Mouse (Mus musculus) MEL (cell line): Measurements from ENCODE around the gene Sap30. TPM values are rescaled to one million over a fixed set of nuclear protein-coding genes. Genes with fewer than 3 reads are reported as not detected.

ENCODE experiments used
- DNase-seq: peaks from one replicate; pipeline ENCODE4 v3.0.0; 2011; ENCODE audit warnings: low read depth, low spot score
- H3K27ac ChIP-seq: 2 replicates; pipeline ENCODE4 v1.5.1; 2012; ENCODE audit warnings: low read depth, mild to moderate bottlenecking, control low read depth, low read length, moderate library complexity; ENCODE audit not compliant: control insufficient read depth
- H3K27me3 ChIP-seq, 2 experiments: fragments of 150-350 bp in 1 of 2; sonication (generic) in 1 of 2; 2 replicates each; pipeline ENCODE4 v1.6.1; 2012; ENCODE audit warnings: low read length in 2 of 2, mild to moderate bottlenecking in 2 of 2, improper control_type of control experiment in 1 of 2, moderate library complexity in 1 of 2; ENCODE audit not compliant: insufficient read depth in 2 of 2, control insufficient read depth in 1 of 2
- H3K36me3 ChIP-seq, 2 experiments: 2 replicates each; pipeline ENCODE4 v1.6.1; 2012 to 2014; ENCODE audit warnings: low read length in 2 of 2, improper control_type of control experiment in 1 of 2, inconsistent platforms in 1 of 2, mild to moderate bottlenecking in 1 of 2; ENCODE audit not compliant: insufficient read depth in 2 of 2, control insufficient read depth in 1 of 2
- H3K4me1 ChIP-seq, 2 experiments: fragments of 150-350 bp in 1 of 2; sonication (generic) in 1 of 2; 2 replicates each; pipeline ENCODE4 v1.6.1; 2012; ENCODE audit warnings: low read length in 2 of 2, improper control_type of control experiment in 1 of 2, mild to moderate bottlenecking in 1 of 2; ENCODE audit not compliant: insufficient read depth in 2 of 2, control insufficient read depth in 1 of 2
- H3K4me3 ChIP-seq, 2 experiments: fragments of 150-350 bp in 1 of 2; sonication (generic) in 1 of 2; 2 replicates each; pipeline ENCODE4 v1.5.1; 2012; ENCODE audit warnings: low read depth in 2 of 2, low read length in 2 of 2, mild to moderate bottlenecking in 2 of 2, moderate library complexity in 2 of 2, control low read depth in 1 of 2, improper control_type of control experiment in 1 of 2; ENCODE audit not compliant: control insufficient read depth in 1 of 2, insufficient read depth in 1 of 2
- H3K79me2 ChIP-seq: 2 replicates; pipeline ENCODE4 v1.6.1; 2012; ENCODE audit warnings: mild to moderate bottlenecking, low read length, moderate library complexity; ENCODE audit not compliant: control insufficient read depth, poor library complexity, insufficient read depth
- H3K9ac ChIP-seq: 2 replicates; pipeline ENCODE4 v1.6.1; 2012; ENCODE audit warnings: low read depth, mild to moderate bottlenecking, control low read depth, low read length, moderate library complexity; ENCODE audit not compliant: control insufficient read depth, poor library complexity, severe bottlenecking
- H3K9me3 ChIP-seq: fragments of 150-350 bp; sonication (generic); replicated peaks from 2 replicates; pipeline ENCODE4 v1.6.1; 2012; ENCODE audit warnings: mild to moderate bottlenecking, low read length, improper control_type of control experiment, moderate library complexity; ENCODE audit not compliant: insufficient read depth
- BHLHE40 ChIP-seq: IDR thresholded peaks from 2 replicates; pipeline ENCODE4 v1.6.1; 2012; ENCODE audit warnings: low read depth, mild to moderate bottlenecking, inconsistent platforms, low read length, improper control_type of control experiment, borderline replicate concordance
- ELF1 ChIP-seq: IDR thresholded peaks from 2 replicates; pipeline ENCODE4 v1.6.1; 2014; ENCODE audit warnings: low read depth, mild to moderate bottlenecking, inconsistent platforms, low read length, improper control_type of control experiment, moderate library complexity
- ETS1 ChIP-seq: IDR thresholded peaks from 2 replicates; pipeline ENCODE4 v1.6.1; 2012; ENCODE audit warnings: low read depth, mild to moderate bottlenecking, inconsistent platforms, low read length, improper control_type of control experiment, moderate library complexity
- GABPA ChIP-seq: IDR thresholded peaks from 2 replicates; pipeline ENCODE4 v1.6.1; 2012; ENCODE audit warnings: low read depth, mild to moderate bottlenecking, inconsistent platforms, low read length, improper control_type of control experiment, moderate library complexity
- NELFE ChIP-seq: IDR thresholded peaks from 2 replicates; pipeline ENCODE4 v1.6.1; 2011; ENCODE audit warnings: low read depth, low read length, improper control_type of control experiment
- NRF1 ChIP-seq: IDR thresholded peaks from 2 replicates; pipeline ENCODE4 v1.6.1; 2014; ENCODE audit warnings: low read depth, mild to moderate bottlenecking, inconsistent platforms, low read length, improper control_type of control experiment, moderate library complexity; ENCODE audit not compliant: poor library complexity, insufficient read depth, severe bottlenecking
- POLR2A ChIP-seq, 2 experiments: IDR thresholded peaks; 2 replicates each; pipeline ENCODE4 v1.6.1; 2011 to 2012; ENCODE audit warnings: low read length in 2 of 2, mild to moderate bottlenecking in 2 of 2, control low read depth in 1 of 2, improper control_type of control experiment in 1 of 2, low read depth in 1 of 2, moderate library complexity in 1 of 2; ENCODE audit not compliant: control insufficient read depth in 1 of 2, insufficient read depth in 1 of 2, poor library complexity in 1 of 2
- POLR2AphosphoS2 ChIP-seq: IDR thresholded peaks from 2 replicates; pipeline ENCODE4 v1.6.1; 2011; ENCODE audit warnings: low read length, improper control_type of control experiment
- POLR2AphosphoS5 ChIP-seq: IDR thresholded peaks from 2 replicates; pipeline ENCODE4 v1.6.1; 2012; ENCODE audit warnings: low read depth, borderline replicate concordance, mild to moderate bottlenecking, inconsistent platforms, low read length, moderate library complexity, mixed read lengths
- RCOR1 ChIP-seq: IDR thresholded peaks from 2 replicates; pipeline ENCODE4 v1.6.1; 2012; ENCODE audit warnings: low read depth, mild to moderate bottlenecking, inconsistent platforms, low read length, improper control_type of control experiment
- TAL1 ChIP-seq: IDR thresholded peaks from 2 replicates; pipeline ENCODE4 v1.6.1; 2012; ENCODE audit warnings: mild to moderate bottlenecking, inconsistent platforms, low read length, moderate library complexity, mixed read lengths
- UBTF ChIP-seq: IDR thresholded peaks from 2 replicates; pipeline ENCODE4 v1.6.1; 2012; ENCODE audit warnings: low read depth, mild to moderate bottlenecking, inconsistent platforms, low read length, improper control_type of control experiment, moderate library complexity, borderline replicate concordance; ENCODE audit not compliant: insufficient read depth
- USF2 ChIP-seq, 2 experiments: IDR thresholded peaks; 2 replicates each; pipeline ENCODE4 v1.6.1; 2011 to 2012; ENCODE audit warnings: improper control_type of control experiment in 2 of 2, low read length in 2 of 2, borderline replicate concordance in 1 of 2, inconsistent platforms in 1 of 2, low read depth in 1 of 2, mild to moderate bottlenecking in 1 of 2; ENCODE audit not compliant: insufficient read depth in 1 of 2
- polyA plus RNA-seq, 2 experiments: library from polyadenylated mRNA; stranded (reverse) in 1 of 2; unstranded in 1 of 2; fragments of >175 nt in 1 of 2; fragments of >200 nt in 1 of 2; gene quantifications; 2 replicates each; pipeline versions ENCODE4 v1.2.1 to v1.2.4; 2012; ENCODE audit warnings: low replicate concordance in 2 of 2, low read depth in 1 of 2; ENCODE audit not compliant: insufficient read length in 2 of 2, insufficient read depth in 1 of 2, missing spikeins in 1 of 2
- total RNA-seq: library from RNA; depleted of rRNA; stranded (reverse); fragments of 300-350 nt; gene quantifications from 2 replicates; pipeline ENCODE4 v1.2.3, GENCODE M21; 2012

Gene Sap30
- total and polyA plus RNA-seq, 3 experiments, result 34.2 to 64.0 TPM; not detected in 1

DNA sequence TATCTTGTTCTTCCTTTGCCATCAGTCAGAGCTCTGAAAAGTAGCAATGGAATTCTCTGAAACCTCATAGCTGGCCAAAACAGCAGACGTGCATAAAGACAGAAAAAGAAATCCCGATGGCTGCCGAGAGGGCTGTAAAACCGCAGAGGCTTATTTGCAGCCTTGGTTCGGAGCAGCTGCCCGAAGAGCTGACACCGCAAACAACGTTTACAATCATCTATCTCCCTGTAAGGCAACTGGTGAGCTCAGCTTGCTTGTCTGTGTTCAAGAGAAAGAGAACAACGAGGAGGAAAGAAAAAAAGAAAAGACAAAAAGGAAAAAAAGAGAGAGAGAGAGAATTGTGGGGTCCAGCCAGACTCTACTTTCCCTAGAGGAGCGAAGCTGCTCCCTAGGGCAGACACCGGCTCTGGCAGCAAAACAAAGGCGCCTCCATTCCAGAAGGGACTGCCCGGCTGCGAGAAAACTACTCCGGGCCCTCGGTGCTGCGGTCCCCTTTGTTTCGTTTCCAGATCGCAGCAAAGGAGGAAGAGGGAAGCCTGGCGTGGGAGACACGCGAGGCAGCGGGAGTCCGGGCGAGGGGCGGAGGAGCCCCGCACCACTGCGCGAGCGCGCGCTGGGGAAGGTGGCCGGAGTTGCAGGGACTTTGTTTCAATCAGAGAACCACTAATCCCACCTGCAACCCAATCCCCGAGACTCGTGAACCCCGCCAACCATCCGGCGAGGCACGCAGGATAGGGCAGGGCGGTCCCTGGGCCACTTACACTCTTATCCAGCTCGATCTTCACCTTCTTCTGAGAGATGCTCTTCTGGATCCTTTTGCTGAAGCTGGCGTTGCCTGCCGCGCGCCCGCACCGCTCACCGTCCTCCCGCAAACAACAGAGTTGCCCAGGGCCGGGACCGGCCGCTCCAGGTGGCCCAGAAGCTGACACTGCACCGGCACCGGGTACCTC lies 894 bp downstream of the Sap30 start:
- TF ChIP-seq POLR2A (IDR thresholded peaks at IDR 0.05; ENCODE audit: control insufficient read depth in 1 of 2, insufficient read depth in 1 of 2, low read depth in 1 of 2, low read length in 2 of 2, poor library complexity in 1 of 2), result no peak
- TF ChIP-seq NRF1, result no peak
- TF ChIP-seq UBTF, result 0 out of 2 replicates have a peak, but pooled peaks have one; percentile 10
- Histone ChIP-seq H3K36me3 (peaks cover 2 to 15% of the 10 kb centered on the region in 2 experiments), H3K27me3 (no peaks in the 10 kb centered on the region), H3K4me1 (peaks cover 9 to 14% of the 10 kb centered on the region in 2 experiments), H3K9me3 (no peaks in the 10 kb centered on the region), H3K9ac (peak overlapping the region; percentile 79), H3K4me3 (peak overlapping the region; percentile 82 to 96), H3K79me2 (peaks cover 17% of the 10 kb centered on the region), H3K27ac (peak overlapping the region; percentile 83)
- peak; percentile 68 for DNase-seq

DNA sequence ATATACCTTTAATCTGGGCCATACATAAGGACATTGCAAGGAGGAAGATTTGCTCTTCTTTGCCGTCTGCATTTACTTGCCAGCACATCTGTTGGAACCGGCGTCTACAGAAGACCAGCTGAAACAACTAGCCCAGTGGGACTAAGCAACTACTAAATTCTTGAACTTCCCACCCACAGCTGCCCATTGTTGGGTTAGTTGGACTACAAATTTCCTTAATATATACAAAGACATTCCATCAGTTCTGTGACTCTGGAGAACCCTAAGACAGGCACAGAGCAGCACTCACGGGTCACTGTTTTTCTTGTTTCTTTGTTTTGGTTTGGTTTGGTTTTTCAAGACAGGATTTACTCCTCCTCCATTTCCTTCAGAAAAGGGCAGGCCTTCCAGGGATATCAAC lies 7.1 kb downstream of the Sap30 start:
- Histone ChIP-seq H3K9ac (no peak overlapping the region), H3K4me3 (no peak overlapping the region), H3K27me3 (no peaks in the 10 kb centered on the region), H3K79me2 (peaks cover 1% of the 10 kb centered on the region; the same call in 1 of the 2 replicates), H3K27ac (no peak overlapping the region), H3K4me1 (peaks cover 3% of the 10 kb centered on the region in 2 experiments; a peak in 1 of 4 replicates), H3K9me3 (no peaks in the 10 kb centered on the region), H3K36me3 (peaks cover 2 to 4% of the 10 kb centered on the region in 2 experiments)
- DNase-seq, result no peak
- TF ChIP-seq TAL1 (no peak), POLR2AphosphoS5 (no peak), RCOR1 (no peak), ETS1 (no peak), USF2 (IDR thresholded peaks at IDR 0.05; ENCODE audit: borderline replicate concordance in 1 of 2, insufficient read depth in 1 of 2, low read depth in 1 of 2, low read length in 2 of 2) (no peak), NELFE (no peak), BHLHE40 (no peak), POLR2AphosphoS2 (no peak), GABPA (no peak), ELF1 (no peak), NRF1 (no peak)
